Mouse (Mus musculus) 3134 (cell line): ENCODE data around the gene Sdc1.
A peak's percentile ranks its signal among the peaks of the same experiment; 100 is the strongest.

ENCODE experiments used
- DNase-seq: peaks from one replicate; pipeline ENCODE4 v3.0.0-alpha.2; 2011; ENCODE audit warnings: low spot score; ENCODE audit not compliant: insufficient read length; ENCODE audit errors: extremely low read depth

Gene Sdc1

GRCm38 (mm10) chr12:8770946-8771843 is at the start of gene Sdc1:
TSS of gene Sdc1 (plus strand) at chr12:8771323.
- DNase-seq: peak; percentile 82

GRCm38 (mm10) chr12:8726890-8727289 is 44.2 kb upstream of the Sdc1 start:
- DNase-seq: no peak

- DNase-seq: no peak
Measured at GRCm38 (mm10) chr12:8728739-8729138, 42.4 kb upstream of the Sdc1 start.

GRCm38 (mm10) chr12:8753654-8754053 is 17.5 kb upstream of the Sdc1 start:
- no peak for DNase-seq

- no peak for DNase-seq
Measured at GRCm38 (mm10) chr12:8754116-8754515, 17.0 kb upstream of the Sdc1 start.

- no peak for DNase-seq
Measured at GRCm38 (mm10) chr12:8758029-8758428, 13.1 kb upstream of the Sdc1 start.

- no peak for DNase-seq
Measured at GRCm38 (mm10) chr12:8759115-8759514, 12.0 kb upstream of the Sdc1 start.

GRCm38 (mm10) chr12:8759779-8760178 is 11.3 kb upstream of the Sdc1 start:
- no peak for DNase-seq

GRCm38 (mm10) chr12:8760561-8760960 is 10.6 kb upstream of the Sdc1 start:
- DNase-seq: no peak

GRCm38 (mm10) chr12:8761058-8761457 is 10.1 kb upstream of the Sdc1 start:
- DNase-seq: no peak

GRCm38 (mm10) chr12:8762667-8763066 is 8.5 kb upstream of the Sdc1 start:
- DNase-seq: no peak

GRCm38 (mm10) chr12:8764221-8764930 is 6.7 kb upstream of the Sdc1 start:
- DNase-seq: no peak

GRCm38 (mm10) chr12:8771844-8772380 is 789 bp downstream of the Sdc1 start:
- peak; percentile 68 for DNase-seq

GRCm38 (mm10) chr12:8772451-8773143 is 1.5 kb downstream of the Sdc1 start:
- DNase-seq: peak; percentile 86

GRCm38 (mm10) chr12:8773336-8773735 is 2.2 kb downstream of the Sdc1 start:
- peak; percentile 39 for DNase-seq

GRCm38 (mm10) chr12:8774183-8774582 is 3.1 kb downstream of the Sdc1 start:
- no peak for DNase-seq

- no peak for DNase-seq
Measured at GRCm38 (mm10) chr12:8776206-8776605, 5.1 kb downstream of the Sdc1 start.

GRCm38 (mm10) chr12:8776741-8777140 is 5.6 kb downstream of the Sdc1 start:
- no peak for DNase-seq

- DNase-seq: no peak
Measured at GRCm38 (mm10) chr12:8778106-8778505, 7.0 kb downstream of the Sdc1 start.

- no peak for DNase-seq
Measured at GRCm38 (mm10) chr12:8779851-8780250, 8.7 kb downstream of the Sdc1 start.

- no peak for DNase-seq
Measured at GRCm38 (mm10) chr12:8781121-8781520, 10.0 kb downstream of the Sdc1 start.
